Mouse (Mus musculus) T-cell, adult 2 months (primary cell): ENCODE results near the gene Cdc42bpg.
"Not testable (repeated sequence)": the region's sequence is repeated elsewhere in the genome, so short reads cannot be mapped to it uniquely, and the experiment has no call there.

ENCODE experiments used
- DNase-seq: peaks from one replicate; pipeline ENCODE4 v3.0.0; 2022; ENCODE audit warnings: low spot score

Gene Cdc42bpg

GRCm38 (mm10) chr19:6299003-6299402 is 7.3 kb upstream of the Cdc42bpg start:
- no peak for DNase-seq

GRCm38 (mm10) chr19:6299450-6300267 is 6.6 kb upstream of the Cdc42bpg start:
- no peak for DNase-seq

- DNase-seq: no peak
These were observed 5.8 kb upstream of the Cdc42bpg start for GRCm38 (mm10) chr19:6300402-6300841.

- DNase-seq: no peak
These were observed 4.1 kb upstream of the Cdc42bpg start for GRCm38 (mm10) chr19:6302114-6302513.

- peak; percentile 24 for DNase-seq
These were observed 3.7 kb upstream of the Cdc42bpg start for GRCm38 (mm10) chr19:6302522-6302921.

- no peak for DNase-seq
These were observed 2.4 kb upstream of the Cdc42bpg start for GRCm38 (mm10) chr19:6303831-6304230.

GRCm38 (mm10) chr19:6304787-6305516 is 1.3 kb upstream of the Cdc42bpg start:
- DNase-seq: peak; percentile 85

- no peak for DNase-seq
These were observed 640 bp upstream of the Cdc42bpg start for GRCm38 (mm10) chr19:6305517-6306115.

GRCm38 (mm10) chr19:6306586-6306985 is 330 bp downstream of the Cdc42bpg start:
- DNase-seq: peak; percentile 85

GRCm38 (mm10) chr19:6307733-6308531 is 1.7 kb downstream of the Cdc42bpg start:
- DNase-seq: no peak

- no peak for DNase-seq
These were observed 3.9 kb downstream of the Cdc42bpg start for GRCm38 (mm10) chr19:6310181-6310580.

- not testable (repeated sequence) for DNase-seq
These were observed 5.5 kb downstream of the Cdc42bpg start for GRCm38 (mm10) chr19:6311783-6312182.

- no peak for DNase-seq
These were observed 7.5 kb downstream of the Cdc42bpg start for GRCm38 (mm10) chr19:6313796-6314195.

- no peak for DNase-seq
These were observed 8.3 kb downstream of the Cdc42bpg start for GRCm38 (mm10) chr19:6314513-6314912.

GRCm38 (mm10) chr19:6315573-6315972 is 9.3 kb downstream of the Cdc42bpg start:
- DNase-seq: no peak

GRCm38 (mm10) chr19:6318145-6318544 is 11.9 kb downstream of the Cdc42bpg start:
- no peak for DNase-seq

GRCm38 (mm10) chr19:6321358-6321757 is 15.1 kb downstream of the Cdc42bpg start:
- no peak for DNase-seq

- no peak for DNase-seq
These were observed 15.7 kb downstream of the Cdc42bpg start for GRCm38 (mm10) chr19:6321786-6322621.

GRCm38 (mm10) chr19:6324751-6325150 is 18.5 kb downstream of the Cdc42bpg start:
- DNase-seq: no peak

GRCm38 (mm10) chr19:6331178-6331577 is 24.9 kb downstream of the Cdc42bpg start:
- DNase-seq: no peak
